Mouse (Mus musculus): ENCODE measurements around the gene Prss54.

DNA sequence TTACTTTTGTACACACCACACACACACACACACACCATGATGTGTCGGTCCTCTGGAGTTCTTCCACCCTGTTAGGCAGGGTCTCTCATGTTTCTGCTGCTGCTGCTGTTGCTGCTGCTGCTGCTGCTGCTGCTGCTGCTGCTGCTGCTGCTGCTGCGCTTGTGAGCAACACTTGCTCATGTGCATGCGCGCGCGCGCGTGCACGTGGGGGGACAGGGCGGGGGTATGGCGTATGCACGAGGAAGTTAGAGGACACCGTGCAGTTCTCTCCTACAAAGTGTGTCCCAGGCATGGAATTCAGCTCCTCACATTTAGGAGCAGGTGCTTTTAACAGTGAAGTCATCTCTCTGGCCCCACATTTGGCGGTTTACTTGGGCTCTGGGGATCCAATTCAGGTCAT, 19.0 kb upstream of the Prss54 start:
- TF ChIP-seq ZNF384 (IDR thresholded peaks at IDR 0.05; ENCODE audit: low read depth, low read length), result no peak
- no peak for TF ChIP-seq CHD2 (IDR thresholded peaks at IDR 0.05; ENCODE audit: low read depth, low read length)
- TF ChIP-seq HCFC1 (IDR thresholded peaks at IDR 0.05; ENCODE audit: borderline replicate concordance, insufficient read depth, low read length), result no peak
